Mouse (Mus musculus): Measurements from ENCODE around the gene Lrrc10.
A peak's percentile ranks its signal among the peaks of the same experiment; 100 is the strongest.
"Not testable (repeated sequence)": the region's sequence is repeated elsewhere in the genome, so short reads cannot be mapped to it uniquely, and the experiment has no call there.

The Lrrc10 gene

DNA sequence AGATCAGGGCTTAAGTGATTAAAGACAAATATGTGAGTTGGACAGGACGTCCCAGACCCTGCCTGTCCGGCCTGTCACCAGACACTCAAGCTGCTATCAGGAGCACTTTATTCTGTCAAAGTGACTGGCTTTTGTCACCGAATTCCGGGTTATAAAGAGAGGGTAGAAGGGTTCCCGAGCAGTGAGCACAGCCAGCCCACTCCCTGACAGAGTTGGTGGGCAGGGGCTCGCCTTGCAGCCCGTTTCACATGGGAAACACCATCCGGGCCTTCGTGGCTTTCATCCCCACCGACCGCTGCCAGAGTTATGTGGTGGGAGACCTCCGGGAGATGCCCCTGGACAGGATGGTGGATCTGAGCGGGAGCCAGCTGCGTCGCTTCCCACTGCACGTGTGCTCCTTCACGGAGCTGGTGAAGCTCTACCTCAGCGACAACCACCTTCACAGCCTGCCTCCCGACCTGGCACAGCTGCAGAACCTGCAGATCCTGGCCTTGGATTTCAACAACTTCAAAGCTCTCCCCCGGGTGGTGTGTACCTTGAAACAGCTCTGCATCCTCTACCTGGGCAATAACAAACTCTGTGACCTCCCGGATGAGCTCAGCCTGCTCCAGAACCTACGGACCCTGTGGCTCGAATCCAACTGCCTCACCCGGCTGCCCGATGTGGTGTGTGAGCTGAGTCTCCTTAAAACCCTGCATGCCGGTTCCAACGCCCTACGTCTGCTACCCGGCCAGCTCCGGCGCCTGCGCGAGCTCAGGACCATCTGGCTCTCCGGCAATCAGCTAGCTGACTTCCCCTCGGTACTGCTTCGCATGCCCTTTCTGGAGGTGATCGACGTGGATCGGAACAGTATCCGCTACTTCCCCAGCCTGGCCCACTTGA lies at the start of gene Lrrc10:
Gene Lrrc10, plus strand, starts transcription at position 167 of the 882 bp plus-strand sequence.
- no peak for DNase-seq

DNA sequence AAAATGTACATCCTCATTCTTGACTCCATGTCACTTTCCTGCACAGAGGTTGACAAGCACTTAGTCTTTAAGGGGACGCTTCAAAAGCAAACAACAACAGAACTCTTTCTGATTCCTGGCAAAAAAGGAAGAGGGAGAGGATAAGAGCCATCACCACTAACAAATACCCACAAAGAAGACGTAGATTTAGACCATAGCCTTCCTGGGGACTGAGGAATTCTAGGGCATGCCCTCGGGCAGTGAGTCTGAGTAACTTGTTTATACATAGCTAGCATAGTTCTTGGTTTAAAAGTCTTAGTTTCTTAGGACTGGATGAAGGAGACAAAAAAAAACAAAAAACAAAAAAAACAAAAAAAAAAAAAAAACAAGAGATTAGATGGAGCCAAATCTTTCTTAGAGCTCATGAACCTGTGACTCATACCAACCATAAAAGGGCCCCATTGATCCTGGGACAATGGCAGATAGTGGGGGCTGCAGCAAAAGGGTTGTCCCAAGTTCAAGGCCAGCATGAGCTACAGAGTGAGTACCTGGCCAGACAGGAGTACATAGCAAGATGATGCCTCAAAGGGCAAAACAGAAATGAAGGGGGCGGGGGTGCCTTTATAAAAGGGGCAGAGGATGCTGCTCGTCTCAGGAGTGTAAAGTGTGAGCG lies 49.4 kb upstream of the Lrrc10 start:
- no peak for DNase-seq

DNA sequence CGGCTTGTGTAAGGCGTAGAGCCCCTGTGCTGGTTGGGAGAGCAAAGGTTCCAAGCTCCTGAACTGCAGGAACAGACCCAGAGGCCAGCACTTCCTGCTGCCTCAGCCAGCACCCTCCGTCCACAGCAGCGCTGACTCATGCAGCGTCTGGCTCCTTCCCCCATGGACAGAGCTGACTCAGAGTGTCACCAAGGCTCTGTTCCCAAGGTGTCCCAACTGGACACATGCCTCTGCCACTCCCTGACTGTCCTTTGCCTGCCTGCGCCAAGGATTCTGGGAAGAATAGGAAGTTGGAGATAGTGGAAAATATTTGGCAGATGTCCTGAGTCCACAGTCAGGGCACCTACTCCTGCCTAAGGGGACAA lies 48.9 kb upstream of the Lrrc10 start:
- no peak for DNase-seq

DNA sequence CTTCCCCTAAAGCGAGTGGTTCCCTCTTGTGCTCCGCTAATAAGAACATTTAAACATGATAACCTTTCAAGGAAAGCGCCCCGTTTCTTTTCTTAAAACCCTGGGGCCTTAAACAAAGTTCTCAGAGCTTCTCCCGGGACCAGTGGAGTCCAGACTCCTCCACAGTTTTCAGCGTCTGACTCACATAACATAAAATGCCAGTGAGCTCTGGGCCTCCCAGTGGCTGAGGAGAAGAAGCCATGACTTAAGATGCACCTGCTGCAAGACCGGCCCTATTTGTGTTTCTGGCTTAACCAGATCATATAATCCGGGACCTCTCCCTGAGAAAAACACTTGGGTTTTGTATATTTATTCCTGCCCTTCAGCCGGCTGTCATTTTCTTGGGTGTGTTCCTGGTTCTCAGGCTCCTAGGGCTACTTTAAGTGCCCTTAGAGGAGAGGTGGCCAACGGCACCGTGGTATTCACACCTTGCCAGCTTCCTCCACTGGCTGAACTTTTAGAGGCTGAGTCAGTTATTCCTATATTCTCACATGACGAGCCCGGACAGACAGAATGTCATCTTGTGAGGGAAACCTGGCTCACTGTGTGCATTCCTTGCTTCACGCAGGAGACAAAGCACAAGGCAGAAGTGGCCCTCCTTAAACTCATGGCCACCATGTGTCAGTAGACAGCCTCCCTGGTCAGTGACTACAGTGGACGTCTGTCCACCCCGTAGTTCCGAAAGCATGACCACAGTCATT lies 46.3 kb upstream of the Lrrc10 start:
- DNase-seq = no peak

DNA sequence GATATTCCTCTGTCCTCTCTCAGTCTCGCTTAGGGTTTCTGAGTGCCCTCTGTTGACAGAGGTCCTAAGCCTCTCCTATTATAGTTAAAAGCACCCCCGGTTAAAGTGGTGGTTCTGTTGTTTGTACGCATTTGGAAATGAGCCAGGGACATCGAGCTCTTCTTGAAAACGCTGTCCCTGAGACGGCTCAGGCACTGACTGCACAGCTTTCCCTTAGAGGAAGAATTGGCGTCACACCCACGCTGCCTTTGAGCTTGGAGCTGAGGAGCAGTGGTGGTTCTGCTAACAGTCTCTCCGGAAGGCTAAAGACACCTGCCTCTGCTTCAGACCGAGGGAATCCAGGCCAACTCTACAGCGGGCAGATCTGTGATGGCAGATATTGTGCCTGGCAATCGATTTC lies 44.2 kb upstream of the Lrrc10 start:
- DNase-seq = no peak

DNA sequence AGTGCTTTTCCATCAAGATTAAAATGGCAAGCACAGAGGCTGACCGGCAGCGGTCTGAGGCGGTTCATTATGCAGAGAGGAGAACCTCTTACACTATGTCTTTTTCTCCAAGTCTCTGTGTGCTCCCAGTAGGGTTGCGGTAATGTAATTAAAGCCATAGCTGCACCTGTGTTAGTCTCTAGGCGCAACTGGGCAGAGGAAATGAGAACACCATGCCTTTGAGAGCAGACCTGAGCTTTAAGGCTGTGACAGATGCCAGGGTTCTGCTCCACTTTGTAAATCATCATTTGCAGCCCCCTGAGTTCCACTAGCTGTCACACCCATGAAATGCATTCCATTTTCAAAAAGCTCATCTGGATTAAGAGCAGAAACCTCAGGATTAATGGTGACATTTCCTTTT lies 40.4 kb upstream of the Lrrc10 start:
- no peak for DNase-seq

DNA sequence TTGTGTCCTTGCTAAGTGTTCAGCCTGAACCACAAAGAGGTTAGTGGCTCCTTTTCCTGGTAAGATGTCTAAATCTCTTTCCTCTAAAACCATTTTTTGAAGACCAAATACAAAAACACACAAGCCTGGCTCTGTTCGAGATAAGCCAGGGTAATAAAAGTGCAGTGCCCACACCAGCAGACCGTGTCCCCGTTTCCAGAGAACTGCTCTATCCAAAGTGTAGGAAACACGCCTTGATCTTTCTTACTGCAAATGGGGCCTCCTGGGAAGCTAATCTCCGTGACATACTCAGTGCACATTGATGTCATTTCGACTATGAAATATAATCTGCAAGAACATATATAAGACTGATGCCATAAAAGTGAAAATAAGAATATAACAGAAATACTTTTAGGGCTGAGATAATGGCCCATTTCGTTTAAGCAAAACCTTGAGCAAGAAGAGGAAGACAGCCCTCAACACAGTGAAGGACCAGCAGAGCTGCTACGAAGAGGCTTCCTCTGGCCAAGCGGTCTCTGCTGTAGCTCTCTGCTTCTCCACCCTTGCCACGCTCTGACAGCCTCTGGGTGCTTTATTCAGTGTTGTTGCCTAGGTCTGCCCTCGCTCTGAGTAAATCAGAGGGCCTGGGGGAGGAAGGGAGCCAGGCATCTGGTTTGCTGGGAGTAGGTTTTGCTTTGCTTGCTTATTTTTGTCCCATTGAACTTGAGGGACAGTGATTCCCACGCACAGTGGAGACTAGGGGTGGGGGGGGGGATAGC lies 39.3 kb upstream of the Lrrc10 start:
- no peak for DNase-seq

DNA sequence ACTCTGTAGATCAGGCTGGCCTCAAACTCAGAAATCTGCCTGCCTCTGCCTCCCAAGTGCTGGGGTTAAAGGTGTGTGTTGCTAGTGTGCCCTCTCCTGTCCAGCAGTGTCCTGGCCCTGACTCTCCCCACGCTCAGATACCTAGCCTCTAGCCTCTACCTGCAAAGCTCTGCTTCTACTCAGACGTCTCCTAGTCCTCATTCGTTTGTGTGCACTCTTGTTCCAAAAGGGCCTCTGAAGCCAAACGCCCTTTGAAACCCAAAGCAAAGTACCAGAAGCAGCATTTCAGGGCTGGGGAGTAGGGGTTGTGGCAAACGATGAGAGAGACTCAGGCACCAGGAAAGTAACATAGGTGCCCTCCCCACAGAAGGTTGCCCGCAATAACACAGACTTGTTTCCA lies 35.5 kb upstream of the Lrrc10 start:
- no peak for DNase-seq

DNA sequence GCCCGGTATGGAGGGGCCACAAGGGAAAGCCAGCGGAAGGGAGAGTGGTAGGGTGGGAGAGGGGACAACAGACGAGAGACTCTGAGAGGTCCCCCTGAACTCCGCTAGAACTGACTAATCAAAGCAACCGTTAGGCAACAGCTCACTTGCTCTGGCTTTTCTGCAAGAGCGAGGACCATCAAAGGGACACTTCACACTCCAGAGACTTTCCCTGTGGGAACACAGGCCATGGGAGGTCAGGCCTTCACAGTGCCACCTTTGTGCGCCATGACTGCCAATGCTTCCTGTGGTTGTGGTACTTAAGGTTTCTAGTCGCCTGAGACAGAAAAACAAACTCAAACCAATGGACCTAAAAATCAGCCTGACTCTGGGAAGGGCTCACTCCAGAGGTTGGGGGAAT lies 34.1 kb upstream of the Lrrc10 start:
- no peak for DNase-seq

DNA sequence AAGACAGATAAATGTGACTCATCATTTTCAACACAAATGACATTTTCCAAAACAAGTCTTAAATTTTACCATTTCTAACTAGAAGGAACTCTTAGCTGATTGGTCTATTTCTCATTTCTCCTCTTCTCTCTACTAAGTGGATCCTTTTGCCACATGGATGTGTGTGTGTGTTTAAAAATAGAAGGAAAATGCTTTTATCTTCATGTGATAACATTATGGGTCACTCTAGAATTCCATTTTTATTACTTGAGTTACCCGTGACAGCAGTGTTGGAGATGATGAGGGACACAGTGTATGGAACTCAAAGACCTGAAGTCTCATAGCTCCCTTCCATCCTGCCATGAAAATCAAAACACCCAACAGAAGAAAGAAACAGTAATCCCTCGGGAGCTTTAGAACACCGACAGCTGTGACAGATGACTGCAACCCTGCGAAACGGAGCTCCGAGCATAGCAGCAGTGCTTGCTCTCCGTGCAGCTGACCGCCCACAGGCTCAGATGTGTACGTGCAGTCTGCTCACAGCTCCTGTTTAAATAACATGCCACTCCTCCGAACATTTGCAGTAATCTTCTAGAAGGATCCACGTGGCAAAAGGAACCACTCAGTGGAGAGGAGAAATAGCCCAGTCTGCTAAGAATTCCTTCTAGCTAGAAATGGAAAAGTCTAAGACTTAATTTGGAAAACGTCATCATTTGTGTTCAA lies 31.3 kb upstream of the Lrrc10 start:
- no peak for DNase-seq

DNA sequence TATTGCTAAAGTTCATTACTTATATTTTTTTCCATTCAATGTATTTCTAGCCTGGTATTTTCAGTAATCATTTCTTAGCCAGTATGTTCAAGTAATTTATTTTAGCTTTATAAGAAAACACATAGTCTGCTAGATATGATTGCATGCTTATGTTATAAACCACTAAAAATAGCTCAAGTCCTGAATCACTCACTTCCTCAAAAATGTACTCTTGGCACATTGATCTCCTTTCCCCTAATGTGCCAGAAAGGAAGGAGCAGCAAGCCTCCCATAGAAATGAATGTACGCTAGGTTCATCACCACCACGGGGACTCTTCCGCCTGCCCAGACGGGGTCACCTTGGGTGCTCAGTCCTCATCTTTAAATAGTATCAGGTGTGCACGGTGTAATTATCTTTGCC lies 30.6 kb upstream of the Lrrc10 start:
- no peak for DNase-seq

DNA sequence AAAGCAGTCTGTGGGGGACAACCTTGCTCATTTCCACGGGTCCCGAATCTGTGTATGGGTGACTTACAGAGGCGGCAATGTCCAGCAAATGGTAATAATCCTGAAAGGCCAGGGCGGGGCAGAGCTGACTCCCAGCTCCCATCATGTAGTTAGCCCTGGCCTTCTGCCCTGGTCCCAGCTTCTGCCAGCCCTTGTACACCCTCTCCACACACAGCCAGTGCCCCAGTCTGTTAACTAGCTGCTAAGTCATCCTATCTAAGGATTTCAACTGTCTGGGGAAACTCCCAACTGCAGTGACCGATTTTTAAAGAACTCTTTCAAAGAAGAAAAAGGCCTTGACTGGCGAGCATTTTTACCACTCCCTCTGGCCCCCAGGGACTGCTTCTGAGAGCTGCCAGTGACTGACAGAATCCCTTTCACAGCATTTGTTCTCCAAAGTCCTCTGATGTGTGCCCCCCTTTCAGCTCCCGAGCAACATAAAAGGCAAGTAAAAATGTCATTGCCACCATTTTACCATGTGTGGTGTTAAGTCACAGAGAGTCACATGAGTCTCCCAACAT lies 26.8 kb upstream of the Lrrc10 start:
- DNase-seq = no peak

DNA sequence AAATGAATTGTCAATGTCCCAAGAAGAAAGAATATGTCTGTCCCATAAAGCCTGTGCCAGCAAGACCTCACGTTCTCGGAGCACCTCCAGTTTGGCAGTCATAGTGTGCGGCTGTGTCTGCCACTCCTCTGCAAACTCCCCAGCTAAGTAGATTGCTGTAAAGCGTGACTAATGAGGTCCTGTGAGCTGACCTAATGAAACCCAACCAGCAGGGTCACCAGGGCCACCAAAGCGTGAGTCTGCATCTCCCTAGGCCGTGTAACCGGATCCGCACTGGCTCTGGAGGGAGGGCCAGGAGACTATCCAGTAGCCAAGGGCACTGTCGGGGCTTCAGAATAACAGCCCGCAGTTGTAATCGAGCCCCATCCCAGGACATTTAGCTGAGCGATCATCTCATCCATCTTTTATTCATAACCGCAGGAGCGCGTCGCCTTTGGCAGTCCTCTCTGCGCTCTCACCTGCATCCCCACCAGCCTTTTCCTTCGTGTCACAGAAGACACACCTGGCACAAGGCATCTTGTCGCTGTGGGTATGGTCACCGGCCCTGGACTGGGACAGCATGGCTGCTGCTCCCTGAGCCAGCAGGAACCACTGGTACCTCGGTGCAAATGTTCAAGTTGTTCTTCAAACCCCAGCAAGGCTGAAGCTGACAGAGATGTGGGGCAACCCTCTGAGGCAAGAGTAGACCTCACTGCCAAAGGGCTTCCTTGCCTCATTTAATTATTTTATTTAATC lies 24.0 kb upstream of the Lrrc10 start:
- no peak for DNase-seq

DNA sequence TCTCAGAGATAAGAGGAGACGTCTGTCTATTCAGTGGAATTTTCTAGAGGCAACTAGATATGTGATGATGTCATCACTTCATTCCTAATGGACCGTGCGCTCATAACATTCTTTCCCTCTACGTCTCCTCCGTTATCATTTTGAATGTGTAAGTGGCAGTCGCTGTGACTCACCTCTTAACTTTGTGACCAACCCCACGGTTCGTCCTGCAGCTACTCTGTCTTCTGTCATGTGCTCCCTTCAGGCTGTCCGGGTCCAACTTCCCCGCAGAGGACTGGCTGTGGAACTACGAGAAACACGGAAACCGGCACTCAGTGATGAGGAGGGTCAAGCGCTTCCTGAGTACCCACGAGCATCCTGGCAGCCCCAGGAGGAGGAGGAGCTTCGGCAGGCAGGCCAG lies 21.4 kb upstream of the Lrrc10 start:
- no peak for DNase-seq

DNA sequence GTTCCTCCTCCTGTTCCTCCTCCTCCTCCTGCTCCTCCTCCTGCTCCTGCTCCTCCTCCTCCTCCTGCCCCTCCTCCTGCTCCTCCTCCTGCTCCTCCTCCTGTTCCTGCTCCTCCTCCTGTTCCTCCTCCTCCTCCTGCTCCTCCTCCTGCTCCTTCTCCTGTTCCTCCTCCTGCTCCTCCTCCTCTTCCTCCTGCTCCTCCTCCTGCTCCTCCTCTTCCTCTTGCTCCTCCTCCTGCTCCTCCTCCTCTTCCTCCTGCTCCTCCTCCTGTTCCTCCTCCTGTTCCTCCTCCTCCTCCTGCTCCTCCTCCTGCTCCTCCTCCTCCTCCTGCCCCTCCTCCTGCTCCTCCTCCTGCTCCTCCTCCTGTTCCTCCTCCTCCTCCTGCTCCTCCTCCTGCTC lies 19.4 kb upstream of the Lrrc10 start:
- DNase-seq = not testable (repeated sequence)

DNA sequence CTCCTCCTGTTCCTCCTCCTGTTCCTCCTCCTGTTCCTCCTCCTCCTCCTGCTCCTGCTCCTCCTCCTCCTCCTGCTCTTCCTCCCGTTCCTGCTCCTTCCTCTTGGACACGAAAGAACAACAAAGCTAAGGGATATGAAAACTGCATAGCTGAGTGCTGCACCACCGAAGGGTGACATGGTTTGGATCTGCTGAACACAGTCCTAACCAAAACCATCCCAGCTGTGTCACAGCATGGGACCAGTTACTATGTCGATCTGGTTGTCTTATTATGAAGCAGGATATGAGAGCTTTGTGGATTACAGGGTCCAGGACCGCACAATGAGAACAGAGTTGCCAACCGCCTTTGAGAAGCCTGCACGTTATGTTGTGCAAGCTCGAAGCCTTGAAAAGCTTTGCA lies 19.0 kb upstream of the Lrrc10 start:
- no peak for DNase-seq

DNA sequence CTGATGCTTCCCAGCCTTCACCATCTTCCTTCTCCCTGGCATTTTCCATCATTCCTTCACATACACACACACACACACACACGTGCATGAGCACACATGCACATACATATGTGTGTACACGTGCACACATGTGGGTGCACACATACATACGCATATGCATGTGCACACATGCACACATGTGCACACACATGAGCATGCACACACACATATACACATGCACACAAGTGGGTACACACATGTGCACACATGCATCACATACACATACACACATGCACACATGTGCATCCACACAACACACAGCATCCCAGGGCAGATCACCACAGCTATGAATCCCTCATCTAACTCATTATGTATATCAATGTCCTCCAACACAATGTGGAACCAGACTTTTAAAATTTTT lies 14.0 kb upstream of the Lrrc10 start:
- no peak for DNase-seq

DNA sequence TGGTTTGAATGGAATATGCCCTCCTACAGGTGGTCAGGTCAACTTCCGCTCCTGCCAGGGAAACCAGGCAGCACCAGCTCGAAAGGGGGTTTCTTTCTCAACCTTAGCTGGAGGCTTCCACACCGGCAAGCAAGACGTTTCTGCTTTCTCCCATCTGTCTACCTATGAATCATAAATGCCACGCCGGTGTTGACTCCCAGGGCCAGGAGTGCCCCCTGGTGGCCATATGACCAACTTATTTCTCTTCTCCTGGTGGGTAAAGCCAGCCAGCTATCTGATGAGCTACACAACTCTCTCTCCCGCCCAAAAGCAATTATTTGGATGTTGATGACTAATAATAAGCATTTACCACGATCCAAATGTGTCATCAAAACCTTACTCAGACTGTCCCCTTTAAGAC lies 11.4 kb upstream of the Lrrc10 start:
- DNase-seq = peak; percentile 25 to 28

DNA sequence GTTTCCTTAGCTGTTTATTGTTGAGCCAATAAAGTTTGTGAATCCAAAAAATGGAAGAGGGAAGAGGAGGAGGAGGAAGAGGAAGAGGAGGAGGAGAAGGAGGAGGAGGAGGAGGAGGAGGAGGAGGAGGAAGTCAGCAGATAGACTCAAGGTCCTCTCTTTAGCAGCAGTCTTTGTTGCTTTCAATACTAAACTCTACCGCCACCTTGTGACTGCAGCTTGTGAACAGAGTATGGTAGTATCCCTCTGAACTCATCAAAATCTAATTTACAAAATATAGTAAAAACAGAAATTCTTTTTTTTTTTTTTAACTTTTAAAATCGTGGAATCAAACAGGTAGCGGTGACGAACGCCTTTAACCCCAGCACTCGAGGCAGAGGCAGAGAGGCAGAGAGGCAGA lies 4.8 kb upstream of the Lrrc10 start:
- DNase-seq = no peak

DNA sequence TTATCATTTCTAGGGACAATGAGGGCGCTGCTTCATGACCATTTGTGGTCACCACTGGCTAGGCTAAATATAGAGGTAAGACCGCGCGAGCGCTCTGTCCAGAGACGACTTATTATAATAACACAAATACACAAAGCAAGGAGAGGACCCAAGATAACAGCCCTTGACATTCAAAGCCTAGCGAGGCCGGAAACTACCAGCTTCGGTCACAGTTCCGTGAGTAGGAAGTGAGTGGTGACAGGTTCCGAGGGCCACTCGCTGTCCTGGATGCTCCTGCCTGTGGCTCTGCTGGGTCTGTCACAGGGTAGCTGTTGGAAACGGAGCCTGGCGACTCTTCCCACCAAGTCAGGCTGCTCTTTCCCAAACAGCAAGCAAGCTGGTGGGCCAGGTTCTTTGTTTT lies 2.8 kb upstream of the Lrrc10 start:
- no peak for DNase-seq

DNA sequence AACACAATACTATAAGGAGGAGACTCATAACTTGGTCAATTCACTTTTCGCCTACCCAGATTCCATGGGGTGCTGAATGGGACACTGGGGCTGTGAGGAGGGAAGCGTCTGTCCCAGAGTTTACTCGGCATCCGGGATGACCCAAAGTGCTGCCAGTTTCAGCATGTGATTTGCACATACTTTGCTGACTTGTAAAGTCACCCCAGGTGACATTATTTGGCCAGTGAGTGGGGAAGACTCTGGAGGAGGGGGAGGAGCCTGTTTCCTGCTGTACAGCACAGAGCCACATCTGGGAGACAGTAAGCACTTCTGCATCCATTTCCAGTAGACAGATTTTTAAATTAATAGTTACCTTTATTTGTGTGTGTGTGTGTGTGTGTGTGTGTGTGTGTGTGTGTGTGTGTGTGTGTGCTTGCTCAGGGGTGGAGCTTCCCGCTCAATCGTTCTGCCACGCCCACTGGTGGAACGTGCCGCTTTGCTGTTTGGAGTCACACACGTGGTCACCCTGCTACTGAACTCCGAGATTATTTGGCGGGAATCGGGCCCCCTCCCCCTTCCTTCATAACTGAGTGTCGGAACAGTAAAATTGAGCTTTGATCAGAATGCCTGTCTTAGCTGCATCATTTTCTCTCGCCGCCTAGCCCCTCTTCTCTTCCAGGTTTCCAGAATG lies 1.5 kb upstream of the Lrrc10 start:
- DNase-seq = not testable (repeated sequence)

Measured in thymus, adult 18-20 months (tissue).